ENCODE assay signal across 9 mouse cellular contexts in the genomic region with DNA sequence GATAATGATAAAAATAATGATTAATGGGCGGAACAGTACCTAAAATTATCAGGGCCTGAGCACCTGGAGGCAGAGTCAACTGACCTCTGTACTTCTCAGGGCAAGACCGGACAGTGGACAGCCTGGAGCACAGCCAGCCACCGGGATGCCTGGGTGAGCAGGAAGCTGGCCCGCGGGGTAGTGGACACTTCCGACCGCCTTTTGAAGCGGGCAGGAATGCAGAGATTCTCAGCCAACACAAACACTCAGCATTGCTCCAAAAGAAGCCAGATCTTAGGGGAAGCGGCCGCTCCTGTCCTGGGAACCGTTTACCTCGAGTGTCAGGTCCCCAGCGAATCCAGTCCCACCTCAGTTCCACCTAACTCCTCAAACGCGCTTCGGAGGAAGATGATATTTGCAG. TPM values are rescaled to one million over a fixed set of nuclear protein-coding genes. Genes with fewer than 3 reads are reported as not detected.
DNase-seq lines count a peak whose midpoint lies in the region; ATAC-seq and TF ChIP-seq lines count a peak whose summit lies in the region.
"Had no signal": no experiment of that assay in that cellular context is flagged by ENCODE, and none has a peak within 500 bp of the region (broad histone marks: within the 10 kb centered on the region; RNA-seq: fewer than 3 reads in every experiment).

No protein-coding gene starts in this region.

- peak overlapping the region; percentile 59 for H3K4me2 ChIP-seq in forebrain, postnatal 0 days (ENCODE audit: low read depth)

- 14% methylated on average over 16 of the region's 16 CpGs for WGBS in forebrain, postnatal 0 days

- no peaks in the 10 kb centered on the region for H3K9me3 ChIP-seq in forebrain, postnatal 0 days (ENCODE audit: low read length)

- no peaks in the 10 kb centered on the region for H3K36me3 ChIP-seq in forebrain, postnatal 0 days (ENCODE audit: insufficient read depth)

- no peak for TF ChIP-seq CTCF in forebrain, postnatal 0 days (IDR thresholded peaks at IDR 0.05; ENCODE audit: low read depth)

- H3K27ac ChIP-seq in forebrain, postnatal 0 days (ENCODE audit: low read depth, low read length), result no peak overlapping the region

- DNase-seq in heart, adult 18-20 months, result peak; percentile 50 to 57
- DNase-seq in heart, adult 9 months (ENCODE audit: low spot score in 2 of 2), result no peak
- DNase-seq in cerebellum, adult 11-12 months, result peak; percentile 40
- DNase-seq in forebrain, postnatal 0 days, result no peak
- DNase-seq in kidney, adult 11 months, result peak; percentile 94
- peak; percentile 67 to 83 for DNase-seq in lung, adult 18-20 months
- peak; percentile 25 for DNase-seq in retina, postnatal 1 day

- H3K4me1 ChIP-seq in forebrain, postnatal 0 days (ENCODE audit: insufficient read depth), result peaks cover 9% of the 10 kb centered on the region; the same call in 1 of the 2 replicates

- H3K27me3 ChIP-seq in forebrain, postnatal 0 days (ENCODE audit: insufficient read depth, low read length), result peaks cover 13% of the 10 kb centered on the region
- H3K27me3 ChIP-seq: CH12.LX had no signal

- peak overlapping the region; percentile 32 for H3K4me3 ChIP-seq in forebrain, postnatal 0 days (ENCODE audit: low read depth, low read length)

- H3K9ac ChIP-seq in forebrain, postnatal 0 days, result no peak overlapping the region

- ATAC-seq in forebrain, postnatal 0 days, result no peak
- no peak for ATAC-seq in CD4-positive, CD25-positive, alpha-beta regulatory T cell, adult 4 months

RNA-seq across cellular contexts. Expression of a gene that starts 1.0 kb away (rescaled TPM):
- 1 to 10 TPM; 7.0 to 8.0 TPM for total RNA-seq in heart, adult 18-20 months (2021)
- total RNA-seq in forebrain, postnatal 0 days (2014; rRNA removed), result 3.3 and 6.0 TPM in 2 replicates
- polyA plus RNA-seq in forebrain, postnatal 0 days (2015; fragmentation: Nextera tagmentation; extraction: Ambion mirVana), result 6.8 and 9.7 TPM in 2 replicates
- polyA plus RNA-seq in CD4-positive, CD25-positive, alpha-beta regulatory T cell, adult 4 months (2017; shearing (Covaris generic)), result 1 to 10 TPM in 1 of 2 experiments, under 1 TPM in 1; 0.98 to 2.2 TPM
- total RNA-seq: CH12.LX had no signal

RNA-seq across cellular contexts. Expression of a gene that starts 48.0 kb away (rescaled TPM):
- 100 to 1,000 TPM; 307 to 318 TPM for total RNA-seq in heart, adult 18-20 months (2021)
- 533 and 625 TPM in 2 replicates for total RNA-seq in forebrain, postnatal 0 days (2014; rRNA removed)
- 1,729 and 1,732 TPM in 2 replicates for polyA plus RNA-seq in forebrain, postnatal 0 days (2015; fragmentation: Nextera tagmentation; extraction: Ambion mirVana)
- polyA plus RNA-seq in CD4-positive, CD25-positive, alpha-beta regulatory T cell, adult 4 months (2017; shearing (Covaris generic)), result 100 to 1,000 TPM; 123 to 132 TPM

RNA-seq across cellular contexts. Expression of a gene that starts 48.1 kb away (rescaled TPM):
- total RNA-seq in heart, adult 18-20 months (2021), result 1 to 10 TPM; 6.2 to 6.4 TPM
- total RNA-seq in forebrain, postnatal 0 days (2014; rRNA removed), result 2.3 and 4.6 TPM in 2 replicates
- polyA plus RNA-seq in forebrain, postnatal 0 days (2015; fragmentation: Nextera tagmentation; extraction: Ambion mirVana), result 16.7 and 24.2 TPM in 2 replicates
- 10 to 100 TPM; 21.6 to 30.4 TPM for polyA plus RNA-seq in CD4-positive, CD25-positive, alpha-beta regulatory T cell, adult 4 months (2017; shearing (Covaris generic))

Comparison
In these comparisons a context has a peak if more than half of its experiments do, and no peak if none do; other contexts are left out.
1. DNase-seq: peak in heart, adult 18-20 months (2 of 2), cerebellum, adult 11-12 months (single experiment), kidney, adult 11 months (single experiment), lung, adult 18-20 months (2 of 2) and retina, postnatal 1 day (single experiment); none in heart, adult 9 months (0 of 2) and forebrain, postnatal 0 days (single experiment).